Comparison of ENCODE assay signal across 9 mouse cellular contexts in genomic region chr4:101648745-101649144, GRCm38 (mm10). TPM values are rescaled to one million over a fixed set of nuclear protein-coding genes. Genes with fewer than 3 reads are reported as not detected.
A peak's percentile ranks its signal among the peaks of the same experiment; 100 is the strongest.
DNase-seq lines count a peak whose midpoint lies in the region; ATAC-seq and TF ChIP-seq lines count a peak whose summit lies in the region.
"Had no signal": no experiment of that assay in that cellular context is flagged by ENCODE, and none has a peak within 500 bp of the region (broad histone marks: within the 10 kb centered on the region; RNA-seq: fewer than 3 reads in every experiment).

No protein-coding gene starts in this region.

- no peak for TF ChIP-seq CTCF in ES-Bruce4 (IDR thresholded peaks at IDR 0.05; ENCODE audit: low read depth, low read length)

- H3K27me3 ChIP-seq in heart, embryonic 11.5 days (ENCODE audit: control insufficient read depth, insufficient read depth, low read length), result no peaks in the 10 kb centered on the region
- H3K27me3 ChIP-seq in ES-Bruce4 (ENCODE audit: control insufficient read depth, insufficient read depth, low read length, poor library complexity, severe bottlenecking), result no peaks in the 10 kb centered on the region
- no peaks in the 10 kb centered on the region for H3K27me3 ChIP-seq in hindbrain, embryonic 11.5 days (ENCODE audit: control insufficient read depth, insufficient read depth, low read length)
- H3K27me3 ChIP-seq: Patski had no signal

- H3K4me1 ChIP-seq in heart, embryonic 11.5 days (ENCODE audit: control insufficient read depth, insufficient read depth, low read length), result peaks cover 7% of the 10 kb centered on the region
- H3K4me1 ChIP-seq in ES-Bruce4 (ENCODE audit: control insufficient read depth, insufficient read depth, low read length), result peaks cover 2% of the 10 kb centered on the region
- H3K4me1 ChIP-seq in hindbrain, embryonic 11.5 days (replicated peaks; ENCODE audit: control insufficient read depth, insufficient read depth, low read length), result no peaks in the 10 kb centered on the region

- no peaks in the 10 kb centered on the region for H3K36me3 ChIP-seq in heart, embryonic 11.5 days (ENCODE audit: control insufficient read depth, insufficient read depth, low read length)
- H3K36me3 ChIP-seq in ES-Bruce4 (ENCODE audit: control insufficient read depth, insufficient read depth, low read length, poor library complexity, severe bottlenecking), result no peaks in the 10 kb centered on the region
- H3K36me3 ChIP-seq in hindbrain, embryonic 11.5 days (ENCODE audit: control insufficient read depth, insufficient read depth, low read length), result no peaks in the 10 kb centered on the region

- H3K9ac ChIP-seq in heart, embryonic 11.5 days (ENCODE audit: low read depth, low read length), result peak overlapping the region; percentile 98; the same call in 1 of the 2 replicates
- H3K9ac ChIP-seq in ES-Bruce4 (ENCODE audit: low read depth, poor library complexity, severe bottlenecking), result peak overlapping the region; percentile 92
- H3K9ac ChIP-seq in hindbrain, embryonic 11.5 days (ENCODE audit: low read depth, low read length), result no peak overlapping the region

- WGBS in heart, embryonic 11.5 days (ENCODE audit: insufficient replicate concordance), result 80% methylated on average over 1 of the region's 1 CpGs
- 81% methylated on average over 1 of the region's 1 CpGs for WGBS in hindbrain, embryonic 11.5 days

- peak overlapping the region; percentile 74 for H3K4me2 ChIP-seq in heart, embryonic 11.5 days
- peak overlapping the region; percentile 55 for H3K4me2 ChIP-seq in hindbrain, embryonic 11.5 days (replicated peaks; ENCODE audit: low read depth, low read length)

- no peak for DNase-seq in heart, adult 8-10 months (ENCODE audit: low spot score)
- DNase-seq in hindbrain, embryonic 11.5 days (ENCODE audit: low spot score), result no peak
- DNase-seq in urinary bladder, adult 18-20 months (ENCODE audit: low spot score in 2 of 2), result no peak
- DNase-seq in testis, postnatal 14 days (ENCODE audit: low spot score), result no peak

- H3K9me3 ChIP-seq in heart, embryonic 11.5 days (replicated peaks; ENCODE audit: control insufficient read depth, low read length), result no peaks in the 10 kb centered on the region
- no peaks in the 10 kb centered on the region for H3K9me3 ChIP-seq in ES-Bruce4 (replicated peaks; ENCODE audit: control insufficient read depth, insufficient read depth, low read length, poor library complexity, severe bottlenecking)
- H3K9me3 ChIP-seq in hindbrain, embryonic 11.5 days (ENCODE audit: control insufficient read depth, low read length), result no peaks in the 10 kb centered on the region

- peak overlapping the region; percentile 92 for H3K27ac ChIP-seq in heart, embryonic 11.5 days (ENCODE audit: low read depth, low read length)
- H3K27ac ChIP-seq in ES-Bruce4 (ENCODE audit: insufficient read depth, low read length), result no peak overlapping the region
- H3K27ac ChIP-seq in hindbrain, embryonic 11.5 days (ENCODE audit: low read depth, low read length), result no peak overlapping the region

- peak overlapping the region; percentile 89 for H3K4me3 ChIP-seq in heart, embryonic 11.5 days (ENCODE audit: low read depth, low read length)
- H3K4me3 ChIP-seq in ES-Bruce4 (ENCODE audit: low read depth, low read length), result no peak overlapping the region
- H3K4me3 ChIP-seq in hindbrain, embryonic 11.5 days (ENCODE audit: low read depth, low read length), result peak overlapping the region; percentile 88

- ATAC-seq in heart, embryonic 11.5 days (replicated peaks; ENCODE audit: insufficient number of reproducible peaks, low FRiP score, low TSS enrichment), result no peak
- no peak for ATAC-seq in hindbrain, embryonic 11.5 days (ENCODE audit: low FRiP score)
- ATAC-seq in megakaryocyte progenitor cell, adult 5-6 weeks (replicated peaks; ENCODE audit: poor library complexity), result peak; percentile 7
- ATAC-seq in inflammation-experienced regulatory T-cells, adult 6 months, result no peak
- ATAC-seq: Patski had no signal

- no peak for TF ChIP-seq POLR2A in ES-Bruce4 (IDR thresholded peaks at IDR 0.05; ENCODE audit: insufficient read depth, low read length)

- TF ChIP-seq EP300 in ES-Bruce4 (IDR thresholded peaks at IDR 0.05; ENCODE audit: insufficient read depth, low read depth, low read length), result no peak

RNA-seq across cellular contexts. Expression of gene Leprot, which starts 1.2 kb away (rescaled TPM):
- polyA plus RNA-seq in heart, embryonic 11.5 days (2014; fragmentation: Nextera tagmentation; extraction: Ambion mirVana), result 75.7 and 81.9 TPM in 2 replicates
- total RNA-seq in heart, adult 8-10 months (2022), result 10 to 100 TPM; 24.6 to 30.6 (median 25.8) TPM
- 57.7 and 59.1 TPM in 2 replicates for polyA plus RNA-seq in ES-Bruce4 (2011; ENCODE audit: insufficient read depth, insufficient read length, low read depth, missing spikeins)
- polyA plus RNA-seq in hindbrain, embryonic 11.5 days (2014; fragmentation: Nextera tagmentation; extraction: Ambion mirVana), result 78.1 and 83.3 TPM in 2 replicates
- total RNA-seq in megakaryocyte progenitor cell, adult 5-6 weeks (2015), result 35.8 and 37.3 TPM in 2 replicates
- total RNA-seq in megakaryocyte progenitor cell, adult 5-6 weeks (2017), result 47.9 and 60.3 TPM in 2 replicates
- 10 to 100 TPM; 77.9 to 93.4 (median 82.1) TPM for polyA plus RNA-seq in inflammation-experienced regulatory T-cells, adult 6 months (2017; shearing (Covaris generic))
